Mouse (Mus musculus) thymus, adult 18-20 months (tissue): ENCODE measurements around the gene Gm7298.
"Not testable (repeated sequence)": the region's sequence is repeated elsewhere in the genome, so short reads cannot be mapped to it uniquely, and the experiment has no call there.

Experiments used
- DNase-seq, 2 experiments: peaks; one replicate each; pipeline ENCODE4 v3.0.0; 2022; ENCODE audit warnings: mixed read lengths in 2 of 2

Gm7298 gene

GRCm38 (mm10) chr6:121732632-121733031 lies at the start of gene Gm7298:
TSS of gene Gm7298 (plus strand) at chr6:121732932.
- no peak for DNase-seq

- no peak for DNase-seq
These were observed 95.3 kb downstream of the Gm7298 start for GRCm38 (mm10) chr6:121828034-121828433.

- DNase-seq: no peak
These were observed 103.6 kb downstream of the Gm7298 start for GRCm38 (mm10) chr6:121836361-121836760.

GRCm38 (mm10) chr6:121838271-121838670 lies 105.5 kb downstream of the Gm7298 start, which contains the start of gene Mug1:
TSS of gene Mug1 (plus strand) at chr6:121838541.
- DNase-seq: not testable (repeated sequence)
